ENCODE assay signal across 11 mouse cellular contexts in genomic region chr8:120492881-120493220, GRCm38 (mm10).
A peak's percentile ranks its signal among the peaks of the same experiment; 100 is the strongest.
DNase-seq lines count a peak whose midpoint lies in the region; ATAC-seq and TF ChIP-seq lines count a peak whose summit lies in the region.
"Had no signal": no experiment of that assay in that cellular context is flagged by ENCODE, and none has a peak within 500 bp of the region (broad histone marks: within the 10 kb centered on the region; RNA-seq: fewer than 3 reads in every experiment).

No protein-coding gene starts in this region.

- no peak for ATAC-seq in lung, embryonic 14.5 days (ENCODE audit: insufficient read depth)
- no peak for ATAC-seq in forebrain, embryonic 14.5 days
- ATAC-seq in neural tube, embryonic 13.5 days (ENCODE audit: low read depth): no peak
- ATAC-seq: Patski had no signal

- H3K36me3 ChIP-seq in lung, embryonic 14.5 days (ENCODE audit: insufficient read depth): no peaks in the 10 kb centered on the region
- H3K36me3 ChIP-seq in forebrain, embryonic 14.5 days (ENCODE audit: control insufficient read depth, insufficient read depth, low read length): no peaks in the 10 kb centered on the region
- no peaks in the 10 kb centered on the region; the same call in 1 of the 2 replicates for H3K36me3 ChIP-seq in limb, embryonic 10.5 days
- H3K36me3 ChIP-seq in neural tube, embryonic 13.5 days: no peaks in the 10 kb centered on the region
- H3K36me3 ChIP-seq: embryonic facial prominence, embryonic 15.5 days had no signal

- 52% methylated on average over 4 of the region's 4 CpGs for WGBS in lung, embryonic 14.5 days
- WGBS in forebrain, embryonic 14.5 days: 70% methylated on average over 4 of the region's 4 CpGs
- WGBS in limb, embryonic 10.5 days: 19% methylated on average over 4 of the region's 4 CpGs
- WGBS in neural tube, embryonic 13.5 days: 33% methylated on average over 4 of the region's 4 CpGs

- H3K27me3 ChIP-seq in lung, embryonic 14.5 days (ENCODE audit: insufficient read depth, low read length): no peaks in the 10 kb centered on the region
- H3K27me3 ChIP-seq in forebrain, embryonic 14.5 days (replicated peaks; ENCODE audit: control insufficient read depth, insufficient read depth, low read length): no peaks in the 10 kb centered on the region
- H3K27me3 ChIP-seq in limb, embryonic 10.5 days (ENCODE audit: low read depth, poor library complexity, severe bottlenecking): peaks cover 16% of the 10 kb centered on the region
- H3K27me3 ChIP-seq in neural tube, embryonic 13.5 days: no peaks in the 10 kb centered on the region
- H3K27me3 ChIP-seq: embryonic facial prominence, embryonic 15.5 days; Patski had no signal

- H3K9ac ChIP-seq in lung, embryonic 14.5 days: no peak overlapping the region
- H3K9ac ChIP-seq in forebrain, embryonic 14.5 days (ENCODE audit: low read length): peak overlapping the region; percentile 43
- peak overlapping the region; percentile 93 for H3K9ac ChIP-seq in neural tube, embryonic 13.5 days
- H3K9ac ChIP-seq: embryonic facial prominence, embryonic 15.5 days had no signal

- DNase-seq in lung, embryonic 14.5 days: no peak
- no peak for DNase-seq in lung, postnatal 14 days
- no peak for DNase-seq in forebrain, embryonic 14.5 days (ENCODE audit: low spot score)
- DNase-seq in limb, embryonic 10.5 days (ENCODE audit: low spot score): no peak
- no peak for DNase-seq in left cerebral cortex, adult 2 months (ENCODE audit: extremely low spot score in 1 of 2, low spot score in 2 of 2)
- DNase-seq in frontal cortex, adult 2 months (ENCODE audit: extremely low spot score in 1 of 2, low spot score in 1 of 2): no peak
- DNase-seq in left cerebral cortex, postnatal 4 days: no peak
- DNase-seq: retina, postnatal 1 day had no signal

- H3K27ac ChIP-seq in lung, embryonic 14.5 days (ENCODE audit: low read depth): no peak overlapping the region
- H3K27ac ChIP-seq in forebrain, embryonic 14.5 days (ENCODE audit: low read depth, low read length): no peak overlapping the region
- H3K27ac ChIP-seq in limb, embryonic 10.5 days: peak overlapping the region; percentile 43; the same call in 1 of the 2 replicates
- peak overlapping the region; percentile 79 for H3K27ac ChIP-seq in neural tube, embryonic 13.5 days (replicated peaks)
- no peak overlapping the region for H3K27ac ChIP-seq in left cerebral cortex, adult 2 months
- H3K27ac ChIP-seq: embryonic facial prominence, embryonic 15.5 days had no signal

- intact Hi-C loops in left cerebral cortex, adult 2 months (cut with DNase I): no loop called here
- intact Hi-C loops in left cerebral cortex, postnatal 4 days (cut with DNase I): no loop called here

- H3K4me1 ChIP-seq in lung, embryonic 14.5 days (ENCODE audit: insufficient read depth): peaks cover 75% of the 10 kb centered on the region
- peaks cover 61% of the 10 kb centered on the region for H3K4me1 ChIP-seq in forebrain, embryonic 14.5 days (ENCODE audit: control insufficient read depth, insufficient read depth, low read length)
- peaks cover 93% of the 10 kb centered on the region for H3K4me1 ChIP-seq in limb, embryonic 10.5 days
- peaks cover 83% of the 10 kb centered on the region for H3K4me1 ChIP-seq in neural tube, embryonic 13.5 days (replicated peaks)

- TF ChIP-seq CTCF in lung, embryonic 14.5 days (IDR thresholded peaks at IDR 0.05; ENCODE audit: low read depth): no peak
- no peak for TF ChIP-seq CTCF in left cerebral cortex, adult 2 months (IDR thresholded peaks at IDR 0.05)

- H3K4me2 ChIP-seq in lung, embryonic 14.5 days: peak overlapping the region; percentile 99; the same call in 1 of the 2 replicates
- peak overlapping the region; percentile 90 for H3K4me2 ChIP-seq in forebrain, embryonic 14.5 days (ENCODE audit: low read length)
- H3K4me2 ChIP-seq in neural tube, embryonic 13.5 days: peak overlapping the region; percentile 91
- H3K4me2 ChIP-seq: embryonic facial prominence, embryonic 15.5 days had no signal

- no peaks in the 10 kb centered on the region for H3K9me3 ChIP-seq in lung, embryonic 14.5 days (ENCODE audit: low read depth, low read length)
- no peaks in the 10 kb centered on the region for H3K9me3 ChIP-seq in forebrain, embryonic 14.5 days (replicated peaks; ENCODE audit: control insufficient read depth, low read length)
- no peaks in the 10 kb centered on the region for H3K9me3 ChIP-seq in limb, embryonic 10.5 days (replicated peaks)
- H3K9me3 ChIP-seq in neural tube, embryonic 13.5 days: no peaks in the 10 kb centered on the region
- H3K9me3 ChIP-seq: embryonic facial prominence, embryonic 15.5 days had no signal

- H3K4me3 ChIP-seq in lung, embryonic 14.5 days (ENCODE audit: low read depth, low read length): no peak overlapping the region
- peak overlapping the region; percentile 12 for H3K4me3 ChIP-seq in forebrain, embryonic 14.5 days (ENCODE audit: low read depth, low read length)
- H3K4me3 ChIP-seq in limb, embryonic 10.5 days: peak overlapping the region; percentile 16; the same call in 1 of the 2 replicates
- peak overlapping the region; percentile 96 for H3K4me3 ChIP-seq in neural tube, embryonic 13.5 days
- H3K4me3 ChIP-seq in left cerebral cortex, adult 2 months: no peak overlapping the region
- H3K4me3 ChIP-seq: embryonic facial prominence, embryonic 15.5 days had no signal

Comparison
In these comparisons a context has a peak if more than half of its experiments do, and no peak if none do; other contexts are left out.
1. H3K27ac ChIP-seq: peak in limb, embryonic 10.5 days (single experiment) and neural tube, embryonic 13.5 days (single experiment); none in lung, embryonic 14.5 days (single experiment), forebrain, embryonic 14.5 days (single experiment) and left cerebral cortex, adult 2 months (single experiment).
2. H3K4me3 ChIP-seq: peak in forebrain, embryonic 14.5 days (single experiment), limb, embryonic 10.5 days (single experiment) and neural tube, embryonic 13.5 days (single experiment); none in lung, embryonic 14.5 days (single experiment) and left cerebral cortex, adult 2 months (single experiment).
3. Peak in every context shown above with its lines, with median percentiles within 50 percentile points of each other: H3K4me2 ChIP-seq.